18 mouse cellular contexts compared by ENCODE assay signal in the genomic region with DNA sequence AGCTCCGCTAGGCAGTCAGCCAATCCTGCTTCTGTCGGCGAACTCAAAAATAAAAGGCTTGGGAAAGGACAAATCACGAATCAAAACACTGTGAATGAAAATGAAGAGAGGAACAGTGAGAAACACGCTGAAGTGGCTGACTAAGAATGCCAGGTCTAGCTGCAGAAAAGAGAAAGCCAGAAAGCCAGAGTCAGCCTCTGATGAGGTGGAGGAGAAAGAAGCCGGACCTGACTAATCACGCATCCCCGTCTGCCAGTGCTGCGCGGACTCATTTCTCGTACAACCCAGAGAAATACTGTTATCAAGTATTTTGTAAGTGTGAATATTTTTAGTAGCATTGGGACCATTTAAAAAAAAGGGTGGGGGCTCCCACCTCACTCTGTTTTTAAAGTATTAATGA.
A peak's percentile ranks its signal among the peaks of the same experiment; 100 is the strongest.
DNase-seq lines count a peak whose midpoint lies in the region; ATAC-seq and TF ChIP-seq lines count a peak whose summit lies in the region.
"Had no signal": no experiment of that assay in that cellular context is flagged by ENCODE, and none has a peak within 500 bp of the region (broad histone marks: within the 10 kb centered on the region; RNA-seq: fewer than 3 reads in every experiment).

No protein-coding gene starts in this region.

- H3K9ac ChIP-seq in heart, embryonic 15.5 days, result no peak overlapping the region
- no peak overlapping the region for H3K9ac ChIP-seq in heart, embryonic 12.5 days
- no peak overlapping the region for H3K9ac ChIP-seq in limb, embryonic 13.5 days
- H3K9ac ChIP-seq in limb, embryonic 15.5 days, result no peak overlapping the region
- H3K9ac ChIP-seq: liver, embryonic 15.5 days; midbrain, embryonic 12.5 days; neural tube, embryonic 13.5 days had no signal

- TF ChIP-seq CTCF in brain, embryonic 14.5 days (IDR thresholded peaks at IDR 0.05; ENCODE audit: borderline replicate concordance, extremely low read depth, insufficient read depth, insufficient read length), result no peak

- no peak for TF ChIP-seq POLR2A in brain, embryonic 14.5 days (IDR thresholded peaks at IDR 0.05; ENCODE audit: borderline replicate concordance, extremely low read depth, insufficient read depth, insufficient read length, poor library complexity, severe bottlenecking)

- ATAC-seq in heart, embryonic 15.5 days (replicated peaks; ENCODE audit: insufficient number of reproducible peaks, insufficient read depth, low FRiP score, low read depth), result no peak
- ATAC-seq in heart, embryonic 12.5 days (ENCODE audit: insufficient number of reproducible peaks, low FRiP score), result no peak
- ATAC-seq in limb, embryonic 13.5 days (ENCODE audit: low FRiP score, low read depth), result no peak
- no peak for ATAC-seq in limb, embryonic 15.5 days (ENCODE audit: insufficient number of reproducible peaks, low FRiP score, low TSS enrichment, low read depth)
- ATAC-seq in megakaryocyte, adult 5-6 weeks (ENCODE audit: poor library complexity, severe bottlenecking), result no peak
- ATAC-seq: intestine, embryonic 16.5 days had no signal

- H3K4me2 ChIP-seq in heart, embryonic 15.5 days, result peak overlapping the region; percentile 10; the same call in 1 of the 2 replicates
- no peak overlapping the region for H3K4me2 ChIP-seq in heart, embryonic 12.5 days
- H3K4me2 ChIP-seq in limb, embryonic 13.5 days (replicated peaks), result no peak overlapping the region
- H3K4me2 ChIP-seq in limb, embryonic 15.5 days, result no peak overlapping the region
- H3K4me2 ChIP-seq: heart, embryonic 11.5 days; liver, embryonic 15.5 days; midbrain, embryonic 12.5 days; neural tube, embryonic 13.5 days had no signal

- no peaks in the 10 kb centered on the region for H3K27me3 ChIP-seq in heart, embryonic 15.5 days
- H3K27me3 ChIP-seq in heart, embryonic 12.5 days (replicated peaks), result no peaks in the 10 kb centered on the region
- H3K27me3 ChIP-seq in limb, embryonic 13.5 days, result no peaks in the 10 kb centered on the region
- H3K27me3 ChIP-seq in limb, embryonic 10.5 days (ENCODE audit: low read depth, poor library complexity, severe bottlenecking), result no peaks in the 10 kb centered on the region
- H3K27me3 ChIP-seq in limb, embryonic 15.5 days, result no peaks in the 10 kb centered on the region
- H3K27me3 ChIP-seq: liver, embryonic 15.5 days; midbrain, embryonic 12.5 days; neural tube, embryonic 13.5 days had no signal

- H3K27ac ChIP-seq in heart, embryonic 15.5 days, result no peak overlapping the region
- no peak overlapping the region for H3K27ac ChIP-seq in heart, embryonic 12.5 days (ENCODE audit: poor library complexity, severe bottlenecking)
- H3K27ac ChIP-seq in limb, embryonic 13.5 days, result 0 out of 2 replicates have a peak overlapping the region, but pooled peaks have one; percentile 6
- H3K27ac ChIP-seq in limb, embryonic 10.5 days, result no peak overlapping the region
- H3K27ac ChIP-seq in limb, embryonic 15.5 days, result peak overlapping the region; percentile 17; the same call in 1 of the 2 replicates
- H3K27ac ChIP-seq: gastrocnemius, adult 2 months; liver, embryonic 15.5 days; macrophage; midbrain, embryonic 12.5 days; neural tube, embryonic 13.5 days had no signal

- H3K4me1 ChIP-seq in heart, embryonic 15.5 days (replicated peaks), result no peaks in the 10 kb centered on the region
- no peaks in the 10 kb centered on the region for H3K4me1 ChIP-seq in heart, embryonic 12.5 days (replicated peaks)
- 0 out of 2 replicates have a peak, but pooled peaks cover 8% of the 10 kb centered on the region for H3K4me1 ChIP-seq in limb, embryonic 13.5 days
- H3K4me1 ChIP-seq in limb, embryonic 10.5 days, result peaks cover 14% of the 10 kb centered on the region
- no peaks in the 10 kb centered on the region for H3K4me1 ChIP-seq in limb, embryonic 15.5 days
- H3K4me1 ChIP-seq: liver, embryonic 15.5 days; midbrain, embryonic 12.5 days had no signal

- no peak for DNase-seq in limb, embryonic 10.5 days (ENCODE audit: low spot score)
- DNase-seq in brain, embryonic 14.5 days (ENCODE audit: low read depth), result peak; percentile 46
- DNase-seq: adrenal gland, adult 8-10 months; gastrocnemius, adult 2 months; heart, postnatal 36 days; kidney, postnatal 36 days; thymus, adult 2 months had no signal

- no peaks in the 10 kb centered on the region for H3K36me3 ChIP-seq in heart, embryonic 15.5 days
- no peaks in the 10 kb centered on the region for H3K36me3 ChIP-seq in heart, embryonic 12.5 days
- no peaks in the 10 kb centered on the region for H3K36me3 ChIP-seq in limb, embryonic 13.5 days
- H3K36me3 ChIP-seq in limb, embryonic 10.5 days, result no peaks in the 10 kb centered on the region
- H3K36me3 ChIP-seq in limb, embryonic 15.5 days, result no peaks in the 10 kb centered on the region
- H3K36me3 ChIP-seq: liver, embryonic 15.5 days; midbrain, embryonic 12.5 days; neural tube, embryonic 13.5 days had no signal

- 64% methylated on average over 11 of the region's 11 CpGs for WGBS in heart, embryonic 15.5 days
- 66% methylated on average over 11 of the region's 11 CpGs for WGBS in heart, embryonic 12.5 days
- WGBS in limb, embryonic 13.5 days, result 74% methylated on average over 11 of the region's 11 CpGs
- 92% methylated on average over 11 of the region's 11 CpGs for WGBS in limb, embryonic 10.5 days
- 71% methylated on average over 11 of the region's 11 CpGs for WGBS in limb, embryonic 15.5 days

- no peaks in the 10 kb centered on the region for H3K9me3 ChIP-seq in heart, embryonic 15.5 days (replicated peaks)
- no peaks in the 10 kb centered on the region for H3K9me3 ChIP-seq in heart, embryonic 12.5 days (replicated peaks)
- no peaks in the 10 kb centered on the region for H3K9me3 ChIP-seq in limb, embryonic 13.5 days
- H3K9me3 ChIP-seq in limb, embryonic 10.5 days (replicated peaks), result no peaks in the 10 kb centered on the region
- no peaks in the 10 kb centered on the region for H3K9me3 ChIP-seq in limb, embryonic 15.5 days
- H3K9me3 ChIP-seq: liver, embryonic 15.5 days; midbrain, embryonic 12.5 days; neural tube, embryonic 13.5 days had no signal

- no peak overlapping the region for H3K4me3 ChIP-seq in heart, embryonic 15.5 days
- no peak overlapping the region for H3K4me3 ChIP-seq in heart, embryonic 12.5 days
- no peak overlapping the region for H3K4me3 ChIP-seq in limb, embryonic 13.5 days
- no peak overlapping the region for H3K4me3 ChIP-seq in limb, embryonic 10.5 days
- no peak overlapping the region for H3K4me3 ChIP-seq in limb, embryonic 15.5 days
- H3K4me3 ChIP-seq: gastrocnemius, adult 2 months; liver, embryonic 15.5 days; midbrain, embryonic 12.5 days; neural tube, embryonic 13.5 days had no signal

Comparison
In these comparisons a context has a peak if more than half of its experiments do, and no peak if none do; other contexts are left out.
1. H3K27ac ChIP-seq: peak in limb, embryonic 13.5 days (single experiment) and limb, embryonic 15.5 days (single experiment); none in heart, embryonic 15.5 days (single experiment), heart, embryonic 12.5 days (single experiment) and limb, embryonic 10.5 days (single experiment).